Mouse (Mus musculus) stomach, embryonic 14.5 days (tissue): ENCODE data around the gene Pdcd4. TPM values are rescaled to one million over a fixed set of nuclear protein-coding genes. Genes with fewer than 3 reads are reported as not detected.
"Not testable (repeated sequence)": the region's sequence is repeated elsewhere in the genome, so short reads cannot be mapped to it uniquely, and the experiment has no call there.

Experiments used
- ATAC-seq: fragments of 200-750 bp; cut with Nextera tagmentation; 2 replicates; pipeline ENCODE4 v1.8.0; 2017; ENCODE audit warnings: low read depth, moderate TSS enrichment; ENCODE audit not compliant: insufficient number of reproducible peaks, insufficient read depth, low FRiP score
- H3K27ac ChIP-seq: fragments of 300-500 bp; sonication (generic); 2 replicates; pipeline ENCODE4 v1.5.1; 2014; ENCODE audit warnings: mild to moderate bottlenecking, low read length, moderate library complexity, mixed read lengths
- H3K27me3 ChIP-seq: fragments of 300-500 bp; sonication (generic); 2 replicates; pipeline ENCODE4 v1.6.1; 2014; ENCODE audit warnings: low read length, control low read depth, mixed read lengths; ENCODE audit not compliant: control insufficient read depth, insufficient read depth
- H3K36me3 ChIP-seq: fragments of 300-500 bp; sonication (generic); 2 replicates; pipeline ENCODE4 v1.6.1; 2014; ENCODE audit warnings: mild to moderate bottlenecking, control low read depth, low read length, moderate library complexity, mixed read lengths; ENCODE audit not compliant: control insufficient read depth, insufficient read depth
- H3K4me1 ChIP-seq: fragments of 300-500 bp; sonication (generic); 2 replicates; pipeline ENCODE4 v1.6.1; 2014; ENCODE audit warnings: low read length, control low read depth, mixed read lengths; ENCODE audit not compliant: control insufficient read depth, insufficient read depth
- H3K4me2 ChIP-seq: fragments of 300-500 bp; sonication (generic); replicated peaks from 2 replicates; pipeline ENCODE4 v1.6.1; 2014; ENCODE audit warnings: low read depth, low read length, control low read depth
- H3K4me3 ChIP-seq: fragments of 300-500 bp; sonication (generic); 2 replicates; pipeline ENCODE4 v1.5.1; 2014; ENCODE audit warnings: low read depth, low read length, control low read depth
- H3K9ac ChIP-seq: fragments of 300-500 bp; sonication (generic); replicated peaks from 2 replicates; pipeline ENCODE4 v1.6.1; 2014; ENCODE audit warnings: low read depth, mild to moderate bottlenecking, control low read depth, low read length, moderate library complexity, mixed read lengths
- H3K9me3 ChIP-seq: fragments of 300-500 bp; sonication (generic); 2 replicates; pipeline ENCODE4 v1.6.1; 2016; ENCODE audit warnings: low read depth, low read length, control low read depth; ENCODE audit not compliant: control insufficient read depth
- WGBS: fragments of 180-500 bp; shearing (Covaris S2); extraction: QIAGEN DNeasy Blood & Tissue Kit; methylation state at CpG from one replicate; pipeline ENCODE4 v1.1.7; 2014; 5-methylcytosine and 5-hydroxymethylcytosine counted together
- polyA plus RNA-seq: library from polyadenylated mRNA; unstranded; fragments of >200 nt; fragmentation: Nextera tagmentation; extraction: Ambion mirVana; gene quantifications from 2 replicates; pipeline ENCODE4 v1.2.1, GENCODE M21; 2014

The Pdcd4 gene
- polyA plus RNA-seq, 1 experiment from 2014 or later = 123 TPM

DNA sequence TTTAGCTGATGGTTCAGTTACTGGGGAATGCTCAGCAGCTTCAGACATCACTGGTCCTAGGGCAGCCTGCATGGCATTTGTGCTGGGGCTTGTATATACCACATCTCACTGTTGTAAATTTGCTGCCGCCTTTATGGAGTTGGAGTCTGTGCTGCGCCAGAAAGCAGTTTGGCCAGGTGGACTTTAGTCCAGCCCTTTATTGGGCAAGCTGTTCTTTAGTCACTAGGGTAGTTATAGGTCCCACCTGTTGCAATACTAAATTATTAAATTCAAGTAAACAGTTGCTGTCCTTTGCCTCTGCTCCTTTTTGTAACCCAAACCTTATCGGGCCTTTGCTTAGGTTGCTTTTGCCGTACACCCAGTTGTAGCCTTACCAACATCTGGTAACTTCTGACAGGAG is 22.9 kb downstream of the Pdcd4 start:
- no peak for ATAC-seq
- H3K4me3 ChIP-seq = no peak overlapping the region
- H3K36me3 ChIP-seq = peaks cover 63% of the 10 kb centered on the region
- H3K9ac ChIP-seq = no peak overlapping the region
- no peaks in the 10 kb centered on the region for H3K4me1 ChIP-seq
- H3K27ac ChIP-seq = no peak overlapping the region
- no peaks in the 10 kb centered on the region for H3K27me3 ChIP-seq
- H3K9me3 ChIP-seq = no peaks in the 10 kb centered on the region
- 93% methylated on average over 4 of the region's 4 CpGs for WGBS
- no peak overlapping the region for H3K4me2 ChIP-seq

- Histone ChIP-seq H3K36me3 (peaks cover 51% of the 10 kb centered on the region), H3K9me3 (no peaks in the 10 kb centered on the region), H3K4me3 (no peak overlapping the region), H3K27ac (no peak overlapping the region), H3K9ac (no peak overlapping the region), H3K4me2 (no peak overlapping the region), H3K27me3 (no peaks in the 10 kb centered on the region), H3K4me1 (no peaks in the 10 kb centered on the region)
- ATAC-seq = no peak
- 89% methylated on average over 10 of the region's 10 CpGs for WGBS
These were observed 27.5 kb downstream of the Pdcd4 start for GRCm38 (mm10) chr19:53919541-53919940.

- H3K36me3 ChIP-seq = peaks cover 55% of the 10 kb centered on the region
- H3K4me3 ChIP-seq, H3K27ac ChIP-seq, H3K4me2 ChIP-seq, H3K27me3 ChIP-seq, ATAC-seq, H3K9me3 ChIP-seq, H3K9ac ChIP-seq, H3K4me1 ChIP-seq: not testable (repeated sequence)
- 91% methylated on average over 3 of the region's 3 CpGs for WGBS
These were observed 30.0 kb downstream of the Pdcd4 start for GRCm38 (mm10) chr19:53921996-53922395.

DNA sequence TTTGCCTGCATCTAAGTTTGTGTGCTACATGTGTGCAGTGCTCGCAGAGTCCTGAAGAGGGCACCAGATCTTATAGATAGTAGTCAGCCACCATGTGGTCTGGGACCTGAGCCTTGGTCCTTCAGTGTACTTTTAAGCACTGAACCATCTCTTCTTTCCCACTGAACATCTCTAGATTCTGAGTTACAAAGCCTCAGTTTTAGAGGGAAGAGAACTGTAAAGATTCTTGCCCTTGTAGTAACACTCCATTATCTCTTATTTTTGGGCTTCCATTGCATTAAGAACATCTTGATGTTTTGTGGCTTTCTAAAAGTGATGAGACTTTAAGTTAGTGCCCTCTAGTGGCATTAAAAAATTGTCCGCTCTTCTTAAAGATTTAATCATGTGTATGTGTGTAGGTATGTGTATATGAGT is 33.3 kb downstream of the Pdcd4 start:
- no peaks in the 10 kb centered on the region for H3K27me3 ChIP-seq
- H3K9me3 ChIP-seq = no peaks in the 10 kb centered on the region
- H3K4me2 ChIP-seq = no peak overlapping the region
- H3K27ac ChIP-seq = no peak overlapping the region
- H3K4me3 ChIP-seq = no peak overlapping the region
- 86% methylated on average over 2 of the region's 2 CpGs for WGBS
- H3K36me3 ChIP-seq = peaks cover 52% of the 10 kb centered on the region
- no peak for ATAC-seq
- H3K4me1 ChIP-seq = no peaks in the 10 kb centered on the region
- no peak overlapping the region for H3K9ac ChIP-seq

GRCm38 (mm10) chr19:53926705-53927104 is 34.7 kb downstream of the Pdcd4 start:
- Histone ChIP-seq H3K36me3 (peaks cover 53% of the 10 kb centered on the region), H3K4me2 (no peak overlapping the region), H3K4me1 (no peaks in the 10 kb centered on the region), H3K27ac (no peak overlapping the region), H3K27me3 (no peaks in the 10 kb centered on the region), H3K9ac (no peak overlapping the region), H3K9me3 (no peaks in the 10 kb centered on the region), H3K4me3 (no peak overlapping the region)
- no peak for ATAC-seq
- WGBS = 84% methylated on average over 1 of the region's 1 CpGs

DNA sequence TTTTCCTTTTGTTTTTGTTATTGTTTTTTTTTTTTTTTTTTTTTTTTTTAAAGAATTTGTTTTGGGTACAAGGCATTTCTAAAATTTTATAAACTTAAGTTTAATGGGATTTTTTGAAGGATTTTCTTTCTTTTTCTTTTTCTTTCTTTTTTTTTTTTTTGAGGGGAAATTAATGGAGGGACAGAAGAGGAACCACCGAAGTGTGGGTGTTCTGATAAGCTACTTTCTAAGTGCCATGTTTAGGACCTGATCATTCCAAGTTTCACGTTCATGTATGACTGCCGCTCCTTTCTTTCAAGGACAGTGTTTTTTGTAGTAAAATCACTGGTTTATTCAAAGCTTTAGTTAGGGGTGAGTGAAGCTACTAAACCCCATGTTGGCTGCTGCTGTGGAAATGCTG is 37.2 kb downstream of the Pdcd4 start:
- H3K27ac ChIP-seq = no peak overlapping the region
- no peak overlapping the region for H3K4me3 ChIP-seq
- ATAC-seq = no peak
- no peaks in the 10 kb centered on the region for H3K9me3 ChIP-seq
- H3K9ac ChIP-seq = no peak overlapping the region
- no peak overlapping the region for H3K4me2 ChIP-seq
- no peaks in the 10 kb centered on the region for H3K27me3 ChIP-seq
- peaks cover 52% of the 10 kb centered on the region for H3K36me3 ChIP-seq
- WGBS = 82% methylated on average over 3 of the region's 3 CpGs
- H3K4me1 ChIP-seq = no peaks in the 10 kb centered on the region

- no peak overlapping the region for H3K4me2 ChIP-seq
- no peak overlapping the region for H3K4me3 ChIP-seq
- H3K27me3 ChIP-seq = no peaks in the 10 kb centered on the region
- no peaks in the 10 kb centered on the region for H3K9me3 ChIP-seq
- no peaks in the 10 kb centered on the region for H3K4me1 ChIP-seq
- H3K36me3 ChIP-seq = peaks cover 35% of the 10 kb centered on the region
- H3K9ac ChIP-seq = no peak overlapping the region
- no peak for ATAC-seq
- no peak overlapping the region for H3K27ac ChIP-seq
These were observed 41.0 kb downstream of the Pdcd4 start for GRCm38 (mm10) chr19:53933050-53933449.

DNA sequence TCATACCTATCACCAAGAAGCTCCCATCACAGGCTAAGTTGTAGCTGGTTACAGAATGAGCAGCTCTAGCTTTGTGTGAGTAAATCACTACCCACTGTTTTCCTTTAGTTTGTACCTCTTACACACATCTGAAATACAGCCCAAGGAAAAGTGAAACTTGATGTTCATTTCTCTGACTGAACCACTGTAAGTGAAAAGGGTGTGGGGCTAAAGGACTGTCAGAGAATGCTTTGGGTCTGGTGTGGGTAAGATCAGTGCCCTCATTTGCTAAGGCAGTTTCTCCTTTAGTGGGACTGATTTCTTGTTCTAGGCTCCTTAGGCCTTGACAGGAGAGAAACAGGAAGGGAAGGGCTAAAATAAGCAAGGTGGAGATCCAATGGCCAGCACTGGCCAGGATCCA is 42.0 kb downstream of the Pdcd4 start:
- no peak for ATAC-seq
- Histone ChIP-seq H3K36me3 (peaks cover 31% of the 10 kb centered on the region), H3K27ac (0 out of 2 replicates have a peak overlapping the region, but pooled peaks have one; percentile 15), H3K9ac (no peak overlapping the region), H3K9me3 (no peaks in the 10 kb centered on the region), H3K4me1 (no peaks in the 10 kb centered on the region), H3K27me3 (no peaks in the 10 kb centered on the region), H3K4me3 (no peak overlapping the region), H3K4me2 (no peak overlapping the region)

- no peak overlapping the region for H3K27ac ChIP-seq
- H3K9ac ChIP-seq = no peak overlapping the region
- no peaks in the 10 kb centered on the region for H3K27me3 ChIP-seq
- H3K4me1 ChIP-seq = peaks cover 6% of the 10 kb centered on the region; the same call in 1 of the 2 replicates
- ATAC-seq = no peak
- H3K9me3 ChIP-seq = no peaks in the 10 kb centered on the region
- WGBS = 81% methylated on average over 4 of the region's 4 CpGs
- no peak overlapping the region for H3K4me3 ChIP-seq
- no peak overlapping the region for H3K4me2 ChIP-seq
- H3K36me3 ChIP-seq = peaks cover 2% of the 10 kb centered on the region; the same call in 1 of the 2 replicates
These were observed 47.4 kb downstream of the Pdcd4 start for GRCm38 (mm10) chr19:53939467-53939866.
